Mouse (Mus musculus) MEL (cell line): ENCODE results near the gene Sfrp4. TPM values are rescaled to one million over a fixed set of nuclear protein-coding genes. Genes with fewer than 3 reads are reported as not detected.

ENCODE experiments used
- DNase-seq: peaks from one replicate; pipeline ENCODE4 v3.0.0; 2011; ENCODE audit warnings: low read depth, low spot score
- H3K27ac ChIP-seq: 2 replicates; pipeline ENCODE4 v1.5.1; 2012; ENCODE audit warnings: low read depth, mild to moderate bottlenecking, control low read depth, low read length, moderate library complexity; ENCODE audit not compliant: control insufficient read depth
- H3K27me3 ChIP-seq, 2 experiments: fragments of 150-350 bp in 1 of 2; sonication (generic) in 1 of 2; 2 replicates each; pipeline ENCODE4 v1.6.1; 2012; ENCODE audit warnings: low read length in 2 of 2, mild to moderate bottlenecking in 2 of 2, improper control_type of control experiment in 1 of 2, moderate library complexity in 1 of 2; ENCODE audit not compliant: insufficient read depth in 2 of 2, control insufficient read depth in 1 of 2
- H3K36me3 ChIP-seq, 2 experiments: 2 replicates each; pipeline ENCODE4 v1.6.1; 2012 to 2014; ENCODE audit warnings: low read length in 2 of 2, improper control_type of control experiment in 1 of 2, inconsistent platforms in 1 of 2, mild to moderate bottlenecking in 1 of 2; ENCODE audit not compliant: insufficient read depth in 2 of 2, control insufficient read depth in 1 of 2
- H3K4me1 ChIP-seq, 2 experiments: fragments of 150-350 bp in 1 of 2; sonication (generic) in 1 of 2; 2 replicates each; pipeline ENCODE4 v1.6.1; 2012; ENCODE audit warnings: low read length in 2 of 2, improper control_type of control experiment in 1 of 2, mild to moderate bottlenecking in 1 of 2; ENCODE audit not compliant: insufficient read depth in 2 of 2, control insufficient read depth in 1 of 2
- H3K4me3 ChIP-seq, 2 experiments: fragments of 150-350 bp in 1 of 2; sonication (generic) in 1 of 2; 2 replicates each; pipeline ENCODE4 v1.5.1; 2012; ENCODE audit warnings: low read depth in 2 of 2, low read length in 2 of 2, mild to moderate bottlenecking in 2 of 2, moderate library complexity in 2 of 2, control low read depth in 1 of 2, improper control_type of control experiment in 1 of 2; ENCODE audit not compliant: control insufficient read depth in 1 of 2, insufficient read depth in 1 of 2
- H3K79me2 ChIP-seq: 2 replicates; pipeline ENCODE4 v1.6.1; 2012; ENCODE audit warnings: mild to moderate bottlenecking, low read length, moderate library complexity; ENCODE audit not compliant: control insufficient read depth, poor library complexity, insufficient read depth
- H3K9ac ChIP-seq: 2 replicates; pipeline ENCODE4 v1.6.1; 2012; ENCODE audit warnings: low read depth, mild to moderate bottlenecking, control low read depth, low read length, moderate library complexity; ENCODE audit not compliant: control insufficient read depth, poor library complexity, severe bottlenecking
- H3K9me3 ChIP-seq: fragments of 150-350 bp; sonication (generic); replicated peaks from 2 replicates; pipeline ENCODE4 v1.6.1; 2012; ENCODE audit warnings: mild to moderate bottlenecking, low read length, improper control_type of control experiment, moderate library complexity; ENCODE audit not compliant: insufficient read depth
- CTCF ChIP-seq, 3 experiments: IDR thresholded peaks in 2 of 3; conservative IDR thresholded peaks in 1 of 3; 2 replicates each; pipeline ENCODE4 v1.5.1; 2011 to 2012; ENCODE audit warnings: low read length in 3 of 3, low read depth in 2 of 3, mild to moderate bottlenecking in 2 of 3, improper control_type of control experiment in 1 of 3, inconsistent platforms in 1 of 3, mixed read lengths in 1 of 3, moderate library complexity in 1 of 3; ENCODE audit not compliant: control insufficient read depth in 1 of 3, insufficient read depth in 1 of 3, poor library complexity in 1 of 3, severe bottlenecking in 1 of 3
- E2F4 ChIP-seq: IDR thresholded peaks from 2 replicates; pipeline ENCODE4 v1.6.1; 2011; ENCODE audit warnings: low read depth, low read length, improper control_type of control experiment, borderline replicate concordance
- EP300 ChIP-seq, 2 experiments: IDR thresholded peaks; 2 replicates each; pipeline ENCODE4 v1.6.1; 2011; ENCODE audit warnings: improper control_type of control experiment in 2 of 2, low read length in 2 of 2, low read depth in 1 of 2, mild to moderate bottlenecking in 1 of 2
- ETS1 ChIP-seq: IDR thresholded peaks from 2 replicates; pipeline ENCODE4 v1.6.1; 2012; ENCODE audit warnings: low read depth, mild to moderate bottlenecking, inconsistent platforms, low read length, improper control_type of control experiment, moderate library complexity
- GABPA ChIP-seq: IDR thresholded peaks from 2 replicates; pipeline ENCODE4 v1.6.1; 2012; ENCODE audit warnings: low read depth, mild to moderate bottlenecking, inconsistent platforms, low read length, improper control_type of control experiment, moderate library complexity
- GATA1 ChIP-seq: IDR thresholded peaks from 2 replicates; pipeline ENCODE4 v1.6.1; 2011; ENCODE audit warnings: low read depth, low read length, improper control_type of control experiment
- HCFC1 ChIP-seq: IDR thresholded peaks from 2 replicates; pipeline ENCODE4 v1.6.1; 2012; ENCODE audit warnings: low read depth, mild to moderate bottlenecking, inconsistent platforms, low read length, improper control_type of control experiment, moderate library complexity
- KAT2A ChIP-seq: conservative IDR thresholded peaks from 2 replicates; pipeline ENCODE4 v1.6.1; 2012; ENCODE audit warnings: low read depth, low read length, improper control_type of control experiment, inconsistent platforms
- MEF2A ChIP-seq: IDR thresholded peaks from 2 replicates; pipeline ENCODE4 v1.6.1; 2014; ENCODE audit warnings: low read depth, mild to moderate bottlenecking, inconsistent platforms, low read length, improper control_type of control experiment; ENCODE audit not compliant: poor library complexity, insufficient replicate concordance, severe bottlenecking; ENCODE audit errors: extremely low read depth
- POLR2A ChIP-seq, 2 experiments: IDR thresholded peaks; 2 replicates each; pipeline ENCODE4 v1.6.1; 2011 to 2012; ENCODE audit warnings: low read length in 2 of 2, mild to moderate bottlenecking in 2 of 2, control low read depth in 1 of 2, improper control_type of control experiment in 1 of 2, low read depth in 1 of 2, moderate library complexity in 1 of 2; ENCODE audit not compliant: control insufficient read depth in 1 of 2, insufficient read depth in 1 of 2, poor library complexity in 1 of 2
- POLR2AphosphoS5 ChIP-seq: IDR thresholded peaks from 2 replicates; pipeline ENCODE4 v1.6.1; 2012; ENCODE audit warnings: low read depth, borderline replicate concordance, mild to moderate bottlenecking, inconsistent platforms, low read length, moderate library complexity, mixed read lengths
- RAD21 ChIP-seq: IDR thresholded peaks from 2 replicates; pipeline ENCODE4 v1.6.1; 2011; ENCODE audit warnings: mild to moderate bottlenecking, low read depth, low read length, improper control_type of control experiment
- RCOR1 ChIP-seq: IDR thresholded peaks from 2 replicates; pipeline ENCODE4 v1.6.1; 2012; ENCODE audit warnings: low read depth, mild to moderate bottlenecking, inconsistent platforms, low read length, improper control_type of control experiment
- SIN3A ChIP-seq: IDR thresholded peaks from 2 replicates; pipeline ENCODE4 v1.6.1; 2012; ENCODE audit warnings: low read length, improper control_type of control experiment, inconsistent platforms
- SMC3 ChIP-seq: IDR thresholded peaks from 2 replicates; pipeline ENCODE4 v1.6.1; 2011; ENCODE audit warnings: low read depth, low read length, improper control_type of control experiment
- TAL1 ChIP-seq: IDR thresholded peaks from 2 replicates; pipeline ENCODE4 v1.6.1; 2012; ENCODE audit warnings: mild to moderate bottlenecking, inconsistent platforms, low read length, moderate library complexity, mixed read lengths
- TBP ChIP-seq: IDR thresholded peaks from 2 replicates; pipeline ENCODE4 v1.8.0; 2011; ENCODE audit warnings: low read depth, low read length, improper control_type of control experiment
- UBTF ChIP-seq: IDR thresholded peaks from 2 replicates; pipeline ENCODE4 v1.6.1; 2012; ENCODE audit warnings: low read depth, mild to moderate bottlenecking, inconsistent platforms, low read length, improper control_type of control experiment, moderate library complexity, borderline replicate concordance; ENCODE audit not compliant: insufficient read depth
- USF2 ChIP-seq, 2 experiments: IDR thresholded peaks; 2 replicates each; pipeline ENCODE4 v1.6.1; 2011 to 2012; ENCODE audit warnings: improper control_type of control experiment in 2 of 2, low read length in 2 of 2, borderline replicate concordance in 1 of 2, inconsistent platforms in 1 of 2, low read depth in 1 of 2, mild to moderate bottlenecking in 1 of 2; ENCODE audit not compliant: insufficient read depth in 1 of 2
- ZMIZ1 ChIP-seq: IDR thresholded peaks from 2 replicates; pipeline ENCODE4 v1.6.1; 2012; ENCODE audit warnings: low read depth, mild to moderate bottlenecking, inconsistent platforms, low read length, improper control_type of control experiment, moderate library complexity
- polyA plus RNA-seq, 2 experiments: library from polyadenylated mRNA; stranded (reverse) in 1 of 2; unstranded in 1 of 2; fragments of >175 nt in 1 of 2; fragments of >200 nt in 1 of 2; gene quantifications; 2 replicates each; pipeline versions ENCODE4 v1.2.1 to v1.2.4; 2012; ENCODE audit warnings: low replicate concordance in 2 of 2, low read depth in 1 of 2; ENCODE audit not compliant: insufficient read length in 2 of 2, insufficient read depth in 1 of 2, missing spikeins in 1 of 2
- total RNA-seq: library from RNA; depleted of rRNA; stranded (reverse); fragments of 300-350 nt; gene quantifications from 2 replicates; pipeline ENCODE4 v1.2.3, GENCODE M21; 2012

The Sfrp4 gene
- total and polyA plus RNA-seq, 3 experiments: 0.19 TPM; not detected in 2

DNA sequence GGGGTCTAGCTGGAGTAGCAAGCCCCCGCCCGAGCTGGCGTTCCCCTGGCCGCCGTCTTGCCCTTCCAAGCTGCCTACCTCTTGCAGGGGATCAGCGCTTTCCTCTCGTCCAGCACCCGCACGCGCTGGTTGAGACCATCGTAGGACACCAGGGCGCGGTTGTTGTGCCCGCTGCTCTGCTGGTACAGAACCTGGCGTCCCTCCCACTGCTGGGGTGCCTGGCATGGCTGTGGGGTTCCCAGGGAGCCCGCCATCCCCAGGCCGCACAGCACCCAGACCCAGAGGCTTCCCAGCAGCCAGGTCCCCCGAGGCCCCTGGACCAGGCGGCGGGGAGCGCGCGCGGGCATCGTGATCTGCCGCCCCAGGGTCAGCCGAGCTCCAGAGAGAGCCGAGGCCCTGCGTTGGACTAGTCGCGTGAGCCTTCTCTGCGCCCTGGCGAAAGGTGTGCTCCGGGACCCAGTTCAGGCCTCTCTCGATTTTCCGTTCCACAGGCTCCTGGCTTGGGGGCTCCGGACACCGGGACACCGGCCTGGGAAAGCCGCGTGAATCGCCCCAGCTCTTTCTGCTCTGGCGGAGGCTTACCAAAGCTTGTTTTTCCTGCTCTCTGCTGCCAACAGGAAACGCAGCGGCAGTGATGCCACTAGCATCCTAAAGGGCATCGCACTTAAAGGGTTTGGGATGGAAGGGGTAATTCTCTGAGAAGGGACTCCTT is 3.5 kb upstream of the Sfrp4 start, which contains the start of gene Epdr1:
Epdr1 (minus strand) TSS at position 712 of the 712 bp plus-strand sequence.
- no peak for TF ChIP-seq ETS1
- no peak for TF ChIP-seq HCFC1
- DNase-seq: no peak
- Histone ChIP-seq H3K4me3 (no peak within 1 kb of the TSS), H3K9ac (no peak within 1 kb of the TSS), H3K4me1 (no peaks in the 10 kb centered on the region), H3K27me3 (no peaks in the 10 kb centered on the region; a peak in 1 of 4 replicates), H3K79me2 (no peaks in the 10 kb centered on the region), H3K36me3 (no peaks in the 10 kb centered on the region), H3K27ac (no peak within 1 kb of the TSS), H3K9me3 (no peaks in the 10 kb centered on the region)

DNA sequence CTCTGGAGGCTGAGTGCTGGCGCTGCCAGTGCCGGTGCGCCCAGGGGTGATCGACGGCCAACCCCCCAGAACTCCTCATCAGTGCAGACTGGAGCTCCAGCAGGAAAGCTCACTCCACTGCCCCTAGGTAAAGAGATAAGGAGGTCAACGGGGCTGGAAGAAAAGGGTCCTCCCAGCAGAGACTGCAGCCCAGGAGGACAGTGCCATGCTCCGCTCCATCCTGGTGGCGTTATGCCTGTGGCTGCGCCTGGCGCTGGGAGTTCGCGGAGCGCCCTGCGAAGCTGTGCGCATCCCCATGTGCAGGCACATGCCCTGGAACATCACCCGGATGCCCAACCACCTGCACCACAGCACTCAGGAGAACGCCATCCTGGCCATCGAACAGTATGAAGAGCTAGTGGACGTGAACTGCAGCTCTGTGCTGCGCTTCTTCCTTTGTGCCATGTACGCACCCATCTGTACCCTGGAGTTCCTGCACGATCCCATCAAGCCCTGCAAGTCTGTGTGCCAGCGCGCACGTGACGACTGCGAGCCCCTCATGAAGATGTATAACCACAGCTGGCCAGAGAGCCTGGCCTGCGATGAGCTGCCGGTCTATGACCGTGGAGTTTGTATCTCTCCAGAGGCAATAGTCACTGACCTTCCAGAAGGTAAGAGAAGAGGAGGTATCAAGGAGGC is 463 bp downstream of the Sfrp4 start:
- Histone ChIP-seq H3K4me3 (no peak overlapping the region), H3K36me3 (peaks cover 0 to 7% of the 10 kb centered on the region in 2 experiments; a peak in 2 of 4 replicates), H3K79me2 (no peaks in the 10 kb centered on the region), H3K9ac (no peak overlapping the region), H3K27ac (no peak overlapping the region), H3K9me3 (no peaks in the 10 kb centered on the region), H3K4me1 (peaks cover 0 to 5% of the 10 kb centered on the region in 2 experiments; a peak in 2 of 4 replicates), H3K27me3 (no peaks in the 10 kb centered on the region; a peak in 1 of 4 replicates)
- DNase-seq: no peak
- TF ChIP-seq E2F4: no peak
- TF ChIP-seq TBP: no peak
- no peak for TF ChIP-seq CTCF (IDR thresholded peaks at IDR 0.05 in 2 of 3, conservative IDR thresholded peaks at IDR 0.05 in 1 of 3; ENCODE audit: control insufficient read depth in 1 of 3, insufficient read depth in 1 of 3, low read depth in 2 of 3, low read length in 3 of 3, poor library complexity in 1 of 3, severe bottlenecking in 1 of 3)
- no peak for TF ChIP-seq UBTF
- no peak for TF ChIP-seq KAT2A
- TF ChIP-seq SMC3: no peak
- no peak for TF ChIP-seq USF2 (IDR thresholded peaks at IDR 0.05; ENCODE audit: borderline replicate concordance in 1 of 2, insufficient read depth in 1 of 2, low read depth in 1 of 2, low read length in 2 of 2)
- no peak for TF ChIP-seq TAL1

DNA sequence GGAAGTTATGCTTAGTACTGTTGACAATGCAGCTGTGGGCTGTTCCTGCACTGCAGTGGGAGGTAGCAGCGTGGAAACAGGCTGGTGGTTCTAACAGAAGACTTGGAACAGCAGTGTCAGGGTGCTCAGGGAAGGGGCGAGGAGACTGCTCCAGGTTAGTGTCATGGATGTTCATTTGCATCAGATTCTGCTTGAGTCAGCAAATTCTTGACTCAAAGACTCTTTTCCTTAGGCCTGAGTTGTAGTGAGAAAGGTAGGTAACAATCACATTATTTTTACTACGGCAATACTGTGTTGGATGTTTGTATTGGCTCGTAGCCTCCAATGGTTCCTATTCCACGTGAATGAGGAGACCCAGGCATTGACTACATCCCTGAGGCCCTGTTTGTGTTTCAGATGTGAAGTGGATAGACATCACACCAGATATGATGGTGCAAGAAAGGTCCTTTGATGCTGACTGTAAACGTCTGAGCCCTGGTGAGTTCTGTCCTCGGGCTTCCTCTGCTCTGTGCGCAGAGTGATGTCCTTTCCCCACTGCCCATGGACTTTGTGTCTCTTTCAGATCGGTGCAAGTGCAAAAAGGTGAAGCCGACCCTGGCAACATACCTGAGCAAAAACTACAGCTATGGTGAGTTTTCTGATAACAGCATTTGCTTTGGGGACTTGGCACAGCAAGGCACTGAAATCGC is 1.9 kb downstream of the Sfrp4 start:
- H3K27me3 ChIP-seq: no peaks in the 10 kb centered on the region; a peak in 1 of 4 replicates
- peaks cover 0 to 5% of the 10 kb centered on the region in 2 experiments; a peak in 2 of 4 replicates for H3K4me1 ChIP-seq
- H3K27ac ChIP-seq: no peak overlapping the region
- no peaks in the 10 kb centered on the region for H3K9me3 ChIP-seq
- no peaks in the 10 kb centered on the region for H3K79me2 ChIP-seq
- no peak overlapping the region for H3K9ac ChIP-seq
- peaks cover 0 to 7% of the 10 kb centered on the region in 2 experiments; a peak in 2 of 4 replicates for H3K36me3 ChIP-seq
- DNase-seq: no peak
- H3K4me3 ChIP-seq: no peak overlapping the region
- TF ChIP-seq KAT2A: no peak
- no peak for TF ChIP-seq CTCF (IDR thresholded peaks at IDR 0.05 in 2 of 3, conservative IDR thresholded peaks at IDR 0.05 in 1 of 3; ENCODE audit: control insufficient read depth in 1 of 3, insufficient read depth in 1 of 3, low read depth in 2 of 3, low read length in 3 of 3, poor library complexity in 1 of 3, severe bottlenecking in 1 of 3)
- no peak for TF ChIP-seq SIN3A
- no peak for TF ChIP-seq SMC3
- TF ChIP-seq GATA1: no peak
- TF ChIP-seq RCOR1: no peak
- no peak for TF ChIP-seq TBP
- no peak for TF ChIP-seq RAD21
- no peak for TF ChIP-seq POLR2AphosphoS5
- no peak for TF ChIP-seq EP300 (IDR thresholded peaks at IDR 0.05; ENCODE audit: low read depth in 1 of 2, low read length in 2 of 2)
- TF ChIP-seq ZMIZ1: no peak
- no peak for TF ChIP-seq UBTF
- no peak for TF ChIP-seq HCFC1
- no peak for TF ChIP-seq POLR2A (IDR thresholded peaks at IDR 0.05; ENCODE audit: control insufficient read depth in 1 of 2, insufficient read depth in 1 of 2, low read depth in 1 of 2, low read length in 2 of 2, poor library complexity in 1 of 2)
- TF ChIP-seq MEF2A: no peak
- no peak for TF ChIP-seq GABPA
